Mouse (Mus musculus) megakaryocyte, embryonic 14.5 days (primary cell): ENCODE measurements around the gene Tmco1.

Experiments used
- FLI1 ChIP-seq: IDR thresholded peaks from 2 replicates; pipeline ENCODE4 v1.6.1; 2012; ENCODE audit warnings: low read length, inconsistent platforms, mixed read lengths
- GATA1 ChIP-seq: IDR thresholded peaks from 3 replicates; pipeline ENCODE4 v1.6.1; 2012; ENCODE audit warnings: mixed read lengths, low read length, inconsistent platforms, borderline replicate concordance

- TF ChIP-seq GATA1: no peak
- TF ChIP-seq FLI1: no peak
These were observed 23.0 kb upstream of the Tmco1 start, which contains the start of gene Uck2 for GRCm38 (mm10) chr1:167285320-167285355.
